Mouse (Mus musculus): ENCODE data around the gene Lypd3.
"Not testable (repeated sequence)": the region's sequence is repeated elsewhere in the genome, so short reads cannot be mapped to it uniquely, and the experiment has no call there.

DNA sequence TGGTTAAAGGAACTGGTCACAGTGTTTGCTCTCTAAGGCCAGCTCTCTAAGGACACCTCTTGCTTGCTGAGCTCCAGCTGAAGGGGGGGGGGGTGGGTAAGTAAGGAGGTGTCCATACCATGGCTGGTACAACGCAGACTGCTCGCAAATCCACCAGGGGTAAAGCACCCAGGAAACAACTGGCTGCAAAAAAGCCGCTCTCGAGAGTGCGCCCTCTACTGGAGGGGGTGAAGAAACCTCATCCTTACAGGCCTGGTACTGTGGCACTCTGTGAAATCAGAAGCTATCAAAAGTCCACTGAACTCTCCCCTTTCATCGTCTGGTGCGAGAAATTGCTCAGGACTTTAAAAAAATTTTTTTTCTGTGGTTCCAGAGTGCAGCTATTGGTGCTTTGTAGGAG, 47.8 kb downstream of the Lypd3 start:
- not testable (repeated sequence) for TF ChIP-seq MYOG (IDR thresholded peaks at IDR 0.05; ENCODE audit: control insufficient read depth in 1 of 3, insufficient read depth in 1 of 3, insufficient read length in 2 of 3, low read depth in 2 of 3); SRF (IDR thresholded peaks at IDR 0.05; ENCODE audit: control insufficient read depth, insufficient read length, low read depth); TCF3 (IDR thresholded peaks at IDR 0.05; ENCODE audit: insufficient read length, low read depth); TCF12 (IDR thresholded peaks at IDR 0.05; ENCODE audit: insufficient read depth, poor library complexity, severe bottlenecking); USF1 (IDR thresholded peaks at IDR 0.05; ENCODE audit: low read depth); POLR2AphosphoS2 (IDR thresholded peaks at IDR 0.05; ENCODE audit: insufficient read length, low read depth); POLR2A (IDR thresholded peaks at IDR 0.05; ENCODE audit: insufficient read length, low read depth); REST (IDR thresholded peaks at IDR 0.05; ENCODE audit: insufficient read depth, insufficient read length); MYOD1 (IDR thresholded peaks at IDR 0.05; ENCODE audit: control insufficient read depth in 1 of 3, insufficient read length in 2 of 3, low read depth in 2 of 3); MAX (IDR thresholded peaks at IDR 0.05; ENCODE audit: low read depth)
